Mouse (Mus musculus): ENCODE results near the gene Slco4a1. TPM values are rescaled to one million over a fixed set of nuclear protein-coding genes. Genes with fewer than 3 reads are reported as not detected.

Slco4a1 gene
- polyA plus RNA-seq, 1 experiment from 2014 or later = 2.2 TPM

- no peak for ATAC-seq
- no peak overlapping the region for H3K9ac ChIP-seq (ENCODE audit: low read depth, low read length)
- WGBS = 49% methylated on average over 8 of the region's 8 CpGs
- H3K27me3 ChIP-seq (replicated peaks; ENCODE audit: control insufficient read depth, insufficient read depth, low read length) = peaks cover 13% of the 10 kb centered on the region
- H3K4me1 ChIP-seq (ENCODE audit: control insufficient read depth, insufficient read depth, low read length) = 0 out of 2 replicates have a peak, but pooled peaks cover 3% of the 10 kb centered on the region
- H3K4me3 ChIP-seq (ENCODE audit: low read length) = no peak overlapping the region
- H3K9me3 ChIP-seq (ENCODE audit: control insufficient read depth, low read length) = no peaks in the 10 kb centered on the region
- H3K36me3 ChIP-seq (ENCODE audit: control insufficient read depth, insufficient read depth, low read length) = no peaks in the 10 kb centered on the region
- H3K4me2 ChIP-seq (ENCODE audit: low read depth, low read length) = no peak overlapping the region
- no peak overlapping the region for H3K27ac ChIP-seq (ENCODE audit: low read length)
These were observed 4.8 kb downstream of the Slco4a1 start for GRCm38 (mm10) chr2:180460801-180461200.

- H3K9me3 ChIP-seq (ENCODE audit: control insufficient read depth, low read length) = no peaks in the 10 kb centered on the region
- no peaks in the 10 kb centered on the region for H3K36me3 ChIP-seq (ENCODE audit: control insufficient read depth, insufficient read depth, low read length)
- H3K27me3 ChIP-seq (replicated peaks; ENCODE audit: control insufficient read depth, insufficient read depth, low read length) = no peaks in the 10 kb centered on the region; the same call in none of the 2 replicates
- ATAC-seq = no peak
- WGBS = 69% methylated on average over 8 of the region's 8 CpGs
- H3K27ac ChIP-seq (ENCODE audit: low read length) = no peak overlapping the region
- no peak overlapping the region for H3K9ac ChIP-seq (ENCODE audit: low read depth, low read length)
- H3K4me1 ChIP-seq (ENCODE audit: control insufficient read depth, insufficient read depth, low read length) = 0 out of 2 replicates have a peak, but pooled peaks cover 3% of the 10 kb centered on the region
- H3K4me2 ChIP-seq (ENCODE audit: low read depth, low read length) = no peak overlapping the region
- H3K4me3 ChIP-seq (ENCODE audit: low read length) = no peak overlapping the region
These were observed 6.5 kb downstream of the Slco4a1 start for GRCm38 (mm10) chr2:180462593-180462992.

GRCm38 (mm10) chr2:180466505-180466904 lies 10.5 kb downstream of the Slco4a1 start:
- H3K4me2 ChIP-seq (ENCODE audit: low read depth, low read length) = no peak overlapping the region
- no peak overlapping the region for H3K9ac ChIP-seq (ENCODE audit: low read depth, low read length)
- H3K27ac ChIP-seq (ENCODE audit: low read length) = no peak overlapping the region
- no peak for ATAC-seq
- H3K27me3 ChIP-seq (replicated peaks; ENCODE audit: control insufficient read depth, insufficient read depth, low read length) = no peaks in the 10 kb centered on the region; the same call in none of the 2 replicates
- H3K36me3 ChIP-seq (ENCODE audit: control insufficient read depth, insufficient read depth, low read length) = no peaks in the 10 kb centered on the region
- 74% methylated on average over 7 of the region's 7 CpGs for WGBS
- no peaks in the 10 kb centered on the region for H3K9me3 ChIP-seq (ENCODE audit: control insufficient read depth, low read length)
- no peaks in the 10 kb centered on the region for H3K4me1 ChIP-seq (ENCODE audit: control insufficient read depth, insufficient read depth, low read length)
- H3K4me3 ChIP-seq (ENCODE audit: low read length) = no peak overlapping the region

- Histone ChIP-seq H3K27ac (ENCODE audit: low read length) (no peak overlapping the region), H3K4me3 (ENCODE audit: low read length) (no peak overlapping the region)
These were observed 12.8 kb downstream of the Slco4a1 start for GRCm38 (mm10) chr2:180468871-180469270.

GRCm38 (mm10) chr2:180469768-180470167 lies 13.7 kb downstream of the Slco4a1 start:
- no peaks in the 10 kb centered on the region for H3K36me3 ChIP-seq (ENCODE audit: control insufficient read depth, insufficient read depth, low read length)
- no peak overlapping the region for H3K9ac ChIP-seq (ENCODE audit: low read depth, low read length)
- no peak overlapping the region for H3K4me3 ChIP-seq (ENCODE audit: low read length)
- no peaks in the 10 kb centered on the region for H3K9me3 ChIP-seq (ENCODE audit: control insufficient read depth, low read length)
- H3K27ac ChIP-seq (ENCODE audit: low read length) = no peak overlapping the region
- ATAC-seq = no peak
- peaks cover 3% of the 10 kb centered on the region; the same call in 1 of the 2 replicates for H3K4me1 ChIP-seq (ENCODE audit: control insufficient read depth, insufficient read depth, low read length)
- 67% methylated on average over 9 of the region's 9 CpGs for WGBS
- no peaks in the 10 kb centered on the region for H3K27me3 ChIP-seq (replicated peaks; ENCODE audit: control insufficient read depth, insufficient read depth, low read length)
- no peak overlapping the region for H3K4me2 ChIP-seq (ENCODE audit: low read depth, low read length)

More at GRCm38 (mm10) chr2:180468871-180469270, 12.8 kb downstream of the Slco4a1 start:
- no peak overlapping the region for H3K4me2 ChIP-seq (ENCODE audit: low read depth, low read length)
- no peak overlapping the region for H3K9ac ChIP-seq (ENCODE audit: low read depth, low read length)
- no peaks in the 10 kb centered on the region for H3K9me3 ChIP-seq (ENCODE audit: control insufficient read depth, low read length)
- no peaks in the 10 kb centered on the region; the same call in 1 of the 2 replicates for H3K27me3 ChIP-seq (replicated peaks; ENCODE audit: control insufficient read depth, insufficient read depth, low read length)
- no peak for ATAC-seq
- 93% methylated on average over 8 of the region's 8 CpGs for WGBS
- H3K36me3 ChIP-seq (ENCODE audit: control insufficient read depth, insufficient read depth, low read length) = no peaks in the 10 kb centered on the region
- H3K4me1 ChIP-seq (ENCODE audit: control insufficient read depth, insufficient read depth, low read length) = peaks cover 3% of the 10 kb centered on the region; the same call in 1 of the 2 replicates

- H3K4me1 ChIP-seq (ENCODE audit: control insufficient read depth, insufficient read depth, low read length) = peaks cover 3% of the 10 kb centered on the region; the same call in 1 of the 2 replicates
- no peak overlapping the region for H3K27ac ChIP-seq (ENCODE audit: low read length)
- ATAC-seq = peak; percentile 58
- no peaks in the 10 kb centered on the region for H3K27me3 ChIP-seq (replicated peaks; ENCODE audit: control insufficient read depth, insufficient read depth, low read length)
- H3K4me3 ChIP-seq (ENCODE audit: low read length) = no peak overlapping the region
- no peaks in the 10 kb centered on the region for H3K36me3 ChIP-seq (ENCODE audit: control insufficient read depth, insufficient read depth, low read length)
- no peaks in the 10 kb centered on the region for H3K9me3 ChIP-seq (ENCODE audit: control insufficient read depth, low read length)
- no peak overlapping the region for H3K4me2 ChIP-seq (ENCODE audit: low read depth, low read length)
- 6% methylated on average over 21 of the region's 21 CpGs for WGBS
- no peak overlapping the region for H3K9ac ChIP-seq (ENCODE audit: low read depth, low read length)
These were observed 16.4 kb downstream of the Slco4a1 start for GRCm38 (mm10) chr2:180472306-180473079.

GRCm38 (mm10) chr2:180473080-180473440 lies 17.0 kb downstream of the Slco4a1 start:
- H3K9me3 ChIP-seq (ENCODE audit: control insufficient read depth, low read length) = no peaks in the 10 kb centered on the region
- no peak overlapping the region for H3K4me3 ChIP-seq (ENCODE audit: low read length)
- H3K9ac ChIP-seq (ENCODE audit: low read depth, low read length) = no peak overlapping the region
- H3K4me2 ChIP-seq (ENCODE audit: low read depth, low read length) = no peak overlapping the region
- WGBS = 27% methylated on average over 7 of the region's 7 CpGs
- H3K27me3 ChIP-seq (replicated peaks; ENCODE audit: control insufficient read depth, insufficient read depth, low read length) = no peaks in the 10 kb centered on the region
- H3K4me1 ChIP-seq (ENCODE audit: control insufficient read depth, insufficient read depth, low read length) = peaks cover 3% of the 10 kb centered on the region; the same call in 1 of the 2 replicates
- peak; percentile 79 for ATAC-seq
- no peak overlapping the region for H3K27ac ChIP-seq (ENCODE audit: low read length)
- H3K36me3 ChIP-seq (ENCODE audit: control insufficient read depth, insufficient read depth, low read length) = no peaks in the 10 kb centered on the region

GRCm38 (mm10) chr2:180474864-180475263 lies 18.8 kb downstream of the Slco4a1 start:
- Histone ChIP-seq H3K36me3 (ENCODE audit: control insufficient read depth, insufficient read depth, low read length) (no peaks in the 10 kb centered on the region), H3K9ac (ENCODE audit: low read depth, low read length) (no peak overlapping the region), H3K27ac (ENCODE audit: low read length) (no peak overlapping the region), H3K4me3 (ENCODE audit: low read length) (no peak overlapping the region), H3K4me2 (ENCODE audit: low read depth, low read length) (no peak overlapping the region), H3K9me3 (ENCODE audit: control insufficient read depth, low read length) (no peaks in the 10 kb centered on the region), H3K27me3 (replicated peaks; ENCODE audit: control insufficient read depth, insufficient read depth, low read length) (no peaks in the 10 kb centered on the region), H3K4me1 (ENCODE audit: control insufficient read depth, insufficient read depth, low read length) (peaks cover 3% of the 10 kb centered on the region; the same call in 1 of the 2 replicates)
- no peak for ATAC-seq
- WGBS = 89% methylated on average over 3 of the region's 3 CpGs

- Histone ChIP-seq H3K4me2 (ENCODE audit: low read depth, low read length) (no peak overlapping the region), H3K36me3 (ENCODE audit: control insufficient read depth, insufficient read depth, low read length) (no peaks in the 10 kb centered on the region), H3K9me3 (ENCODE audit: control insufficient read depth, low read length) (0 out of 2 replicates have a peak, but pooled peaks cover 5% of the 10 kb centered on the region), H3K27ac (ENCODE audit: low read length) (no peak overlapping the region), H3K4me1 (ENCODE audit: control insufficient read depth, insufficient read depth, low read length) (no peaks in the 10 kb centered on the region), H3K9ac (ENCODE audit: low read depth, low read length) (no peak overlapping the region), H3K4me3 (ENCODE audit: low read length) (no peak overlapping the region), H3K27me3 (replicated peaks; ENCODE audit: control insufficient read depth, insufficient read depth, low read length) (0 out of 2 replicates have a peak, but pooled peaks cover 3% of the 10 kb centered on the region)
- ATAC-seq = no peak
- WGBS = 15% methylated on average over 16 of the region's 16 CpGs
These were observed 26.2 kb downstream of the Slco4a1 start for GRCm38 (mm10) chr2:180482274-180482673.
